Mouse (Mus musculus): Measurements from ENCODE around the gene Tas2r125.

DNA sequence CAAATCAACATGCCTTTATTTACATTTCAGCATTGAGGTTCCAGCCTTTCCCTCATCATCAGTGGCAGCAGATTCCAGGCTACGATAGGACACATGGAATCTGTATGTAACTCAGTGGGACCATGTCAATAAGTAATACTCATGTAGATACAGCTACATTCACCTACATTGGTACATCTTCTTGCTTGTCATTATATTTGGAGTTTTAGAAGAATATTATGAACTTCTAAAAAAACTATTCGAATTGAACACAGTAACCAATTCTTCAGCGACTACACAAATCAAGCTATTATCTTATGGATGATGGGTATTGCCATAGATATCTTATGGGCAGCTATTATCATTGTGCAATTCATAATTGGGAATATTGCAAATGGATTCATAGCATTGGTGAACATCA lies at the start of gene Tas2r125:
- no peak for TF ChIP-seq POLR2A (IDR thresholded peaks at IDR 0.05; ENCODE audit: insufficient read depth, low read depth, low read length)
- no peak for TF ChIP-seq CTCF (IDR thresholded peaks at IDR 0.05; ENCODE audit: insufficient read depth, low read depth, low read length)
